Mouse (Mus musculus) limb, embryonic 14.5 days (tissue): ENCODE measurements around the gene Rcan2. TPM values are rescaled to one million over a fixed set of nuclear protein-coding genes. Genes with fewer than 3 reads are reported as not detected.

Source experiments
- ATAC-seq: fragments of 200-750 bp; cut with Nextera tagmentation; 2 replicates; pipeline ENCODE4 v1.8.0; 2017; ENCODE audit warnings: low read depth, moderate number of reproducible peaks, moderate TSS enrichment; ENCODE audit not compliant: low FRiP score
- DNase-seq: peaks from one replicate; pipeline ENCODE4 v3.0.0-alpha.2; 2015; ENCODE audit warnings: low spot score
- H3K27ac ChIP-seq: fragments of 300-500 bp; sonication (generic); replicated peaks from 2 replicates; pipeline ENCODE4 v1.5.1; 2014; ENCODE audit warnings: low read depth, mild to moderate bottlenecking, low read length, moderate library complexity, mixed read lengths
- H3K27me3 ChIP-seq: fragments of 300-500 bp; sonication (generic); 2 replicates; pipeline ENCODE4 v1.6.1; 2014; ENCODE audit warnings: low read length, mixed read lengths; ENCODE audit not compliant: control insufficient read depth, insufficient read depth
- H3K36me3 ChIP-seq: fragments of 300-500 bp; sonication (generic); 2 replicates; pipeline ENCODE4 v1.6.1; 2014; ENCODE audit warnings: mild to moderate bottlenecking, low read length, moderate library complexity, mixed read lengths; ENCODE audit not compliant: control insufficient read depth, insufficient read depth
- H3K4me1 ChIP-seq: fragments of 300-500 bp; sonication (generic); 2 replicates; pipeline ENCODE4 v1.6.1; 2014; ENCODE audit warnings: antibody characterized with exemption, low read length, mixed read lengths; ENCODE audit not compliant: control insufficient read depth, insufficient read depth
- H3K4me2 ChIP-seq: fragments of 300-500 bp; sonication (generic); replicated peaks from 2 replicates; pipeline ENCODE4 v1.6.1; 2014; ENCODE audit warnings: low read depth, mild to moderate bottlenecking, low read length, moderate library complexity; ENCODE audit not compliant: severe bottlenecking
- H3K4me3 ChIP-seq: fragments of 300-500 bp; sonication (generic); replicated peaks from 2 replicates; pipeline ENCODE4 v1.5.1; 2014; ENCODE audit warnings: low read length
- H3K9ac ChIP-seq: fragments of 300-500 bp; sonication (generic); 2 replicates; pipeline ENCODE4 v1.6.1; 2014; ENCODE audit warnings: mild to moderate bottlenecking, low read depth, low read length, moderate library complexity; ENCODE audit not compliant: severe bottlenecking
- H3K9me3 ChIP-seq: fragments of 300-500 bp; sonication (generic); 2 replicates; pipeline ENCODE4 v1.6.1; 2016; ENCODE audit warnings: low read length; ENCODE audit not compliant: control insufficient read depth
- POLR2A ChIP-seq: fragments of 200-500 bp; IDR thresholded peaks from 2 replicates; pipeline ENCODE4 v1.8.0; 2012; ENCODE audit warnings: inconsistent platforms, mild to moderate bottlenecking, moderate library complexity, borderline replicate concordance; ENCODE audit not compliant: insufficient read depth, insufficient read length; ENCODE audit errors: extremely low read depth
- WGBS: fragments of 180-500 bp; shearing (Covaris S2); extraction: QIAGEN DNeasy Blood & Tissue Kit; methylation state at CpG from one replicate; pipeline ENCODE4 v1.1.7; 2014; 5-methylcytosine and 5-hydroxymethylcytosine counted together
- polyA plus RNA-seq, 2 experiments: library from polyadenylated mRNA; depleted of rRNA in 1 of 2; stranded (reverse) in 1 of 2; unstranded in 1 of 2; fragments of >200 nt; fragmentation: Nextera tagmentation in 1 of 2; extraction: Ambion mirVana in 1 of 2; gene quantifications; 2 replicates each; pipeline versions ENCODE4 v1.2.1 to v1.2.3; 2012 to 2014

The Rcan2 gene
- polyA plus RNA-seq (2012; rRNA removed) (3.3 and 4.4 TPM in 2 replicates), polyA plus RNA-seq (2014; fragmentation: Nextera tagmentation; extraction: Ambion mirVana) (2.5 and 2.6 TPM in 2 replicates)

DNA sequence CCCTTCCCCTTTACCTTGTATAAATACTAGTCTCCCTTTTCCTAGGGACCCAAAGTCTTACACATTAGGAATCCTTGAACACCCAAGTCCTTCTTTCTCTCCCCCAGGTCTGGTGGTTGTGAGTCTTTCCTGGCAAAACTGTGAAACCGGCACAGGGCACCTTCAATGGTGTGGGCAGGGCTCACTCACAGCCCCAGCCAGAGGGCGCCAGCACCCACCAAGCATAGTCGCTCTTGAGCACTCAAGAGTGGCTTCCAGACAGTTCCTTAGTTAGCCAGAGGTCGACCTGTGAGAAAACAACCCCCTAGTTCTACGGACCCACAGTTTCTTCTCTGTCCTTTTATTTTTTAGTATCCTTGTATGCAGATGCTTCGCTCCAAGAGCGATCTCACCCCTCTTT lies at the start of gene Rcan2:
Gene Rcan2 (plus strand): TSS at position 275 of the 400 bp plus-strand sequence.
- no peaks in the 10 kb centered on the region for H3K36me3 ChIP-seq
- H3K9me3 ChIP-seq, result no peaks in the 10 kb centered on the region
- ATAC-seq (no peak; the same call in 1 of the 2 replicates), DNase-seq (peak; percentile 47)
- H3K9ac ChIP-seq, result peak within 1 kb of the TSS; percentile 56
- 4% methylated on average over 7 of the region's 7 CpGs for WGBS
- H3K27me3 ChIP-seq, result peaks cover 28% of the 10 kb centered on the region
- TF ChIP-seq POLR2A, result no peak
- no peak within 1 kb of the TSS for H3K27ac ChIP-seq
- H3K4me3 ChIP-seq, result peak within 1 kb of the TSS; percentile 53
- no peaks in the 10 kb centered on the region for H3K4me1 ChIP-seq
- H3K4me2 ChIP-seq, result peak within 1 kb of the TSS; percentile 96

DNA sequence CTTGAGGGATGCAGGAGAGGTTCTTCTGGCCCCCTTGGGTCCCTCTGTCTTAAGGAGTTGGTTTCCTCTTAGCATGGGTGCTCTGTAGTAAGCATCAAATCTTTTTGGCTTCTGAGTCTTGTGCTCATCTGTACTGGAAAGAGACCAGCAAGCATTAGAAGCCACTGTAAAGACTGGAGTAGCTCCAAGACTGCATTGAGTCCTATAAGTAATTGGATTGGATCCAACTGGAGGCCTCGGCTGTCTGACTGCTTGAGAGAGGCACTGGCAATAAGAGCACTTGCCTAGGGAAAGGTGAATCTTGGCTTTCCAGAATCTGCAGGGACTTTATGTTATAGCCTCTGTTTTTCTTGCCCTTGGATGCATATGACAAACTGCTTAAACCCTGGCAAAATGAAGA lies 48.3 kb upstream of the Rcan2 start:
- Histone ChIP-seq H3K9ac (no peak overlapping the region), H3K4me1 (no peaks in the 10 kb centered on the region), H3K27ac (no peak overlapping the region), H3K27me3 (no peaks in the 10 kb centered on the region), H3K9me3 (no peaks in the 10 kb centered on the region), H3K36me3 (peaks cover 3% of the 10 kb centered on the region; the same call in 1 of the 2 replicates), H3K4me2 (no peak overlapping the region), H3K4me3 (no peak overlapping the region)
- 29% methylated on average over 1 of the region's 1 CpGs for WGBS
- ATAC-seq (no peak), DNase-seq (peak; percentile 72)
- TF ChIP-seq POLR2A, result no peak

DNA sequence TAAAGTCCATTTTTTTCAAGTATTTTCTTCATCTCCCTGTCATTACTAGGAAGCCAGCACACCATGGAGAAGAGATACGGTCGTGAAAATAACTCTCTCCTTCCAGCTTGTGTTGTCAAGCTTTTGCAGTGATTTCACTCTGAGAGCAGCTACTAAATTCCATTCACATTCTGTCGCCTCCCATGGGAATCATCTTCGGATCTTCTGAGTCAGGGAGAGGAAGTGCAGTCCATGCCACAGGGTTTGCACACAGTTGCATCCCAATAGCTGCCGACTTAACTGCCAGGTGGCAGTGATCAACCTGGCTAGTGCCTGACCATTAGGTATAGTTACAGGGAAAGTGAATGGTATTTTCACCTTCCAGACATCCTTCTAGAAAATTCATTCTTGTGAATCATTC lies 46.5 kb upstream of the Rcan2 start:
- no peak overlapping the region for H3K27ac ChIP-seq
- ATAC-seq (no peak), DNase-seq (peak; percentile 59)
- H3K4me2 ChIP-seq, result no peak overlapping the region
- peaks cover 3% of the 10 kb centered on the region; the same call in 1 of the 2 replicates for H3K36me3 ChIP-seq
- WGBS, result 58% methylated on average over 5 of the region's 5 CpGs
- no peaks in the 10 kb centered on the region for H3K4me1 ChIP-seq
- no peaks in the 10 kb centered on the region for H3K9me3 ChIP-seq
- H3K4me3 ChIP-seq, result no peak overlapping the region
- TF ChIP-seq POLR2A, result no peak
- H3K27me3 ChIP-seq, result no peaks in the 10 kb centered on the region
- no peak overlapping the region for H3K9ac ChIP-seq

DNA sequence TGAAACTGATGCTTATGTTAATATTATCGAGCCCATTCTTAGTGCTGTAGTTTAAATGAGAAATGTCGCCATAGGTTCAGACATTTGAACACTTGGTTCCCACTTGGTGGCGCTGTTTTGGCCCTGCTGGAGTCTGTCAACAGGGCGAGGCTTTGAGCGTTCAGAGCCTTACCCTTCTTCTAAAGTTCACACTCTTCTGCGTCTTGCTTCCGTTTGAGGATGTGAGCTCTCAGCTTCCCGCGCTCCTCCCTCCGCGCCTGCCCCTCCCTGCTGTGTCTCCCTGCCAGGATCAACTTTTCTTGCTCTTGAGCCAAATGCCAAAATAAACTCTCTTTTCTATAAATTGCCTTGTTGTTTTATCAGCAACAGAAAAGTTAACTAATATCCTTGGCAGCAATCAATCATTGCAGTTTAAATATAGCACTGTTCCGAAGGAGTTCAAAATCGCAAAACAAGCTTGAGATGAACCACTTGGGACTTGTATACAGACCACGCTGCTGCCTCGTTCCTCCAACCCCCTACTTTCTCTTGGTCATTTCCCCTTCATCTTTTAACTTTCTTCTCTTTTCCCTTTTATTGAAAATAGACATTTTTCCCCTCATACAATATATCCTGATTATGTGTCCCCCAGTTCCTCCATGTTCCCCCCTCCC lies 42.4 kb upstream of the Rcan2 start:
- no peak overlapping the region for H3K4me2 ChIP-seq

DNA sequence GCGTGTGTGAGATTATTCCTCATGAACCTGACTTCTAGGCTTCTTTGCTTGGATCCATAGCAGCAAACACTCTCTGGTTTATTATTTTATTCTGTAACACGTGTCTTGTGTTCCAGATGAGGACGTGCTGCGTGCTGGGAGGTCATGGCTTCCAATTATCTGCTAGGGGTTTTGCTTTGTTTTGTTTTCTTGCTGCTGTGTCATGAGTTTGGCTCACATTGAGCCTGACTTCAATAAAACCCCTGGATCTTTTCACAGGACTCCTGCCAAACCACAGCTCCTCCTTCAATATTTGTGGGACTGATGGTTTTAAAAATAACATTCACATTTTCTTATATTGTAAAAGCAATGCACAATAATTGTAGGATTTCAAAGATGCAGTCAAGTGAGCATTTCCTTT lies 16.6 kb upstream of the Rcan2 start:
- no peak overlapping the region for H3K4me3 ChIP-seq
- peak; percentile 59 for DNase-seq

More for the DNA sequence above, 42.4 kb upstream of the Rcan2 start:
- ATAC-seq (no peak), DNase-seq (peak; percentile 44)
- Histone ChIP-seq H3K9me3 (no peaks in the 10 kb centered on the region), H3K27ac (no peak overlapping the region), H3K27me3 (no peaks in the 10 kb centered on the region), H3K4me3 (no peak overlapping the region), H3K9ac (no peak overlapping the region), H3K4me1 (no peaks in the 10 kb centered on the region), H3K36me3 (no peaks in the 10 kb centered on the region)
- 38% methylated on average over 15 of the region's 15 CpGs for WGBS
- TF ChIP-seq POLR2A, result no peak

DNA sequence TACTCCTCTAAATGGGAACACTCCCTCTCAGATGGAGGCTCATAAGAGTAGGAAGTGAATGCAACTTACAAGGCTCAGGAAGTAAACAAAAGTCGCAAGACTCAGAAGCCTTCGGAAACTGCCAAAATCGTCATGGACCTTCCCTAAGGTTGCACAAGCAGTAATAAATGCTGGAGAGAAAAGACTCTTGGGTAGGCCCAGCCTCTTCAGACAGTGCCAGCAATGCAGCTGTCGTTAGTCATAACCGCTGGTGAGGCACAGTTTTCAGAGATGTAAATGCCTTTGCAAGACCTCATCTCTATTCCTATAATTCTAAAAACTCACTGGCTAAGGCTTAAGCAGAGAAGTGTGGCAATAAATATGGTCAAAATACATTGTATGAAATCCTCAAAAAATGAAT lies 12.9 kb upstream of the Rcan2 start:
- no peak for TF ChIP-seq POLR2A
- no peak overlapping the region for H3K27ac ChIP-seq
- no peaks in the 10 kb centered on the region for H3K9me3 ChIP-seq
- no peaks in the 10 kb centered on the region for H3K36me3 ChIP-seq
- H3K4me3 ChIP-seq, result no peak overlapping the region
- ATAC-seq (no peak), DNase-seq (no peak)
- H3K4me1 ChIP-seq, result no peaks in the 10 kb centered on the region
- H3K27me3 ChIP-seq, result no peaks in the 10 kb centered on the region
- no peak overlapping the region for H3K4me2 ChIP-seq
- H3K9ac ChIP-seq, result no peak overlapping the region
- WGBS, result 86% methylated on average over 5 of the region's 5 CpGs

More for the DNA sequence above, 16.6 kb upstream of the Rcan2 start:
- Histone ChIP-seq H3K9ac (no peak overlapping the region), H3K4me1 (no peaks in the 10 kb centered on the region), H3K9me3 (no peaks in the 10 kb centered on the region), H3K27me3 (no peaks in the 10 kb centered on the region), H3K27ac (no peak overlapping the region), H3K4me2 (no peak overlapping the region), H3K36me3 (no peaks in the 10 kb centered on the region)
- TF ChIP-seq POLR2A, result no peak
- WGBS, result 67% methylated on average over 4 of the region's 4 CpGs
- no peak for ATAC-seq
